Mouse (Mus musculus): ENCODE results near the gene Ear14. TPM values are rescaled to one million over a fixed set of nuclear protein-coding genes. Genes with fewer than 3 reads are reported as not detected.
"Not testable (repeated sequence)": the region's sequence is repeated elsewhere in the genome, so short reads cannot be mapped to it uniquely, and the experiment has no call there.

Ear14 gene
- polyA plus RNA-seq, 1 experiment from 2014 or later: not detected

GRCm38 (mm10) chr14:51195681-51196080 is 7.5 kb upstream of the Ear14 start:
- no peaks in the 10 kb centered on the region for H3K36me3 ChIP-seq
- H3K9me3 ChIP-seq (replicated peaks): no peaks in the 10 kb centered on the region
- no peaks in the 10 kb centered on the region for H3K27me3 ChIP-seq
- ATAC-seq (replicated peaks; ENCODE audit: insufficient number of reproducible peaks, insufficient read depth, low FRiP score, low read depth): no peak; the same call in 1 of the 2 replicates
- no peak overlapping the region for H3K4me3 ChIP-seq
- 83% methylated on average over 4 of the region's 4 CpGs for WGBS
- no peaks in the 10 kb centered on the region for H3K4me1 ChIP-seq (replicated peaks)
- H3K9ac ChIP-seq: no peak overlapping the region
- no peak overlapping the region for H3K27ac ChIP-seq
- H3K4me2 ChIP-seq: no peak overlapping the region

- H3K27ac ChIP-seq: no peak within 1 kb of the TSS
- no peak within 1 kb of the TSS for H3K4me3 ChIP-seq
- no peaks in the 10 kb centered on the region for H3K9me3 ChIP-seq (replicated peaks)
- H3K9ac ChIP-seq: no peak within 1 kb of the TSS
- H3K4me2 ChIP-seq: no peak within 1 kb of the TSS
- H3K27me3 ChIP-seq: no peaks in the 10 kb centered on the region
- WGBS: 75% methylated on average over 5 of the region's 5 CpGs
- no peaks in the 10 kb centered on the region for H3K36me3 ChIP-seq
- ATAC-seq (replicated peaks; ENCODE audit: insufficient number of reproducible peaks, insufficient read depth, low FRiP score, low read depth): no peak
- no peaks in the 10 kb centered on the region for H3K4me1 ChIP-seq (replicated peaks)
Measured at GRCm38 (mm10) chr14:51199098-51200023, 3.8 kb upstream of the Ear14 start, which contains the start of gene Ang2. Gene Ang2, minus strand, starts transcription at chr14:51199148.

- H3K9me3 ChIP-seq (replicated peaks): no peaks in the 10 kb centered on the region
- WGBS: 83% methylated on average over 2 of the region's 2 CpGs
- no peak for ATAC-seq (replicated peaks; ENCODE audit: insufficient number of reproducible peaks, insufficient read depth, low FRiP score, low read depth)
- no peaks in the 10 kb centered on the region for H3K4me1 ChIP-seq (replicated peaks)
- no peak overlapping the region for H3K4me2 ChIP-seq
- no peaks in the 10 kb centered on the region for H3K36me3 ChIP-seq
- H3K9ac ChIP-seq: no peak overlapping the region
- H3K27me3 ChIP-seq: no peaks in the 10 kb centered on the region
- no peak overlapping the region for H3K4me3 ChIP-seq
- H3K27ac ChIP-seq: no peak overlapping the region
Measured at GRCm38 (mm10) chr14:51200054-51200453, 3.1 kb upstream of the Ear14 start.

- WGBS: 87% methylated on average over 2 of the region's 2 CpGs
- Histone ChIP-seq H3K4me2 (no peak overlapping the region), H3K4me1 (replicated peaks) (no peaks in the 10 kb centered on the region), H3K36me3 (no peaks in the 10 kb centered on the region), H3K9me3 (replicated peaks) (no peaks in the 10 kb centered on the region), H3K27me3 (no peaks in the 10 kb centered on the region), H3K9ac (no peak overlapping the region), H3K27ac (no peak overlapping the region), H3K4me3 (no peak overlapping the region)
- no peak for ATAC-seq (replicated peaks; ENCODE audit: insufficient number of reproducible peaks, insufficient read depth, low FRiP score, low read depth)
Measured at GRCm38 (mm10) chr14:51200466-51200865, 2.7 kb upstream of the Ear14 start.

- not testable (repeated sequence) for H3K9ac ChIP-seq; H3K4me2 ChIP-seq; H3K36me3 ChIP-seq; H3K9me3 ChIP-seq (replicated peaks); H3K27me3 ChIP-seq; ATAC-seq (replicated peaks; ENCODE audit: insufficient number of reproducible peaks, insufficient read depth, low FRiP score, low read depth); H3K27ac ChIP-seq; H3K4me1 ChIP-seq (replicated peaks); H3K4me3 ChIP-seq
- WGBS: 80% methylated on average over 3 of the region's 3 CpGs
Measured at GRCm38 (mm10) chr14:51220075-51220474, 16.9 kb downstream of the Ear14 start.

GRCm38 (mm10) chr14:51229657-51230056 is 26.5 kb downstream of the Ear14 start:
- H3K27ac ChIP-seq; H3K9me3 ChIP-seq (replicated peaks); H3K4me2 ChIP-seq; H3K4me3 ChIP-seq; H3K4me1 ChIP-seq (replicated peaks); H3K36me3 ChIP-seq; ATAC-seq (replicated peaks; ENCODE audit: insufficient number of reproducible peaks, insufficient read depth, low FRiP score, low read depth); H3K27me3 ChIP-seq; H3K9ac ChIP-seq: not testable (repeated sequence)
- 47% methylated on average over 4 of the region's 4 CpGs for WGBS

GRCm38 (mm10) chr14:51237488-51237887 is 34.3 kb downstream of the Ear14 start:
- not testable (repeated sequence) for H3K36me3 ChIP-seq; H3K4me3 ChIP-seq; H3K27ac ChIP-seq; H3K4me2 ChIP-seq; H3K9ac ChIP-seq; H3K9me3 ChIP-seq (replicated peaks); ATAC-seq (replicated peaks; ENCODE audit: insufficient number of reproducible peaks, insufficient read depth, low FRiP score, low read depth); H3K4me1 ChIP-seq (replicated peaks); H3K27me3 ChIP-seq
- 79% methylated on average over 1 of the region's 1 CpGs for WGBS

GRCm38 (mm10) chr14:51240899-51241298 is 37.7 kb downstream of the Ear14 start:
- H3K27me3 ChIP-seq: no peaks in the 10 kb centered on the region
- H3K36me3 ChIP-seq: no peaks in the 10 kb centered on the region
- H3K4me3 ChIP-seq: no peak overlapping the region
- H3K9me3 ChIP-seq (replicated peaks): no peaks in the 10 kb centered on the region
- no peak overlapping the region for H3K9ac ChIP-seq
- H3K4me2 ChIP-seq: no peak overlapping the region
- no peak for ATAC-seq (replicated peaks; ENCODE audit: insufficient number of reproducible peaks, insufficient read depth, low FRiP score, low read depth)
- no peak overlapping the region for H3K27ac ChIP-seq
- no peaks in the 10 kb centered on the region for H3K4me1 ChIP-seq (replicated peaks)

GRCm38 (mm10) chr14:51247736-51248135 is 44.5 kb downstream of the Ear14 start:
- 74% methylated on average over 1 of the region's 1 CpGs for WGBS
- Histone ChIP-seq H3K4me3 (no peak overlapping the region), H3K27ac (no peak overlapping the region), H3K9ac (no peak overlapping the region), H3K4me2 (no peak overlapping the region), H3K36me3 (no peaks in the 10 kb centered on the region), H3K4me1 (replicated peaks) (no peaks in the 10 kb centered on the region), H3K9me3 (replicated peaks) (no peaks in the 10 kb centered on the region), H3K27me3 (no peaks in the 10 kb centered on the region)
- no peak for ATAC-seq (replicated peaks; ENCODE audit: insufficient number of reproducible peaks, insufficient read depth, low FRiP score, low read depth)

GRCm38 (mm10) chr14:51250348-51250747 is 47.2 kb downstream of the Ear14 start:
- no peaks in the 10 kb centered on the region for H3K36me3 ChIP-seq
- H3K4me1 ChIP-seq (replicated peaks): no peaks in the 10 kb centered on the region
- no peaks in the 10 kb centered on the region for H3K9me3 ChIP-seq (replicated peaks)
- H3K9ac ChIP-seq: no peak overlapping the region
- no peak for ATAC-seq (replicated peaks; ENCODE audit: insufficient number of reproducible peaks, insufficient read depth, low FRiP score, low read depth)
- no peak overlapping the region for H3K4me2 ChIP-seq
- H3K27me3 ChIP-seq: no peaks in the 10 kb centered on the region
- H3K4me3 ChIP-seq: no peak overlapping the region
- no peak overlapping the region for H3K27ac ChIP-seq
- 64% methylated on average over 3 of the region's 3 CpGs for WGBS

- H3K9me3 ChIP-seq (replicated peaks); H3K4me3 ChIP-seq; H3K4me1 ChIP-seq (replicated peaks); H3K27ac ChIP-seq; H3K27me3 ChIP-seq; H3K4me2 ChIP-seq; ATAC-seq (replicated peaks; ENCODE audit: insufficient number of reproducible peaks, insufficient read depth, low FRiP score, low read depth); H3K9ac ChIP-seq; H3K36me3 ChIP-seq: not testable (repeated sequence)
Measured at GRCm38 (mm10) chr14:51252206-51252605, 49.0 kb downstream of the Ear14 start.

- Histone ChIP-seq H3K27ac (no peak overlapping the region), H3K4me2 (no peak overlapping the region), H3K27me3 (no peaks in the 10 kb centered on the region), H3K36me3 (no peaks in the 10 kb centered on the region), H3K9me3 (replicated peaks) (no peaks in the 10 kb centered on the region), H3K4me1 (replicated peaks) (no peaks in the 10 kb centered on the region), H3K9ac (no peak overlapping the region), H3K4me3 (no peak overlapping the region)
- 73% methylated on average over 1 of the region's 1 CpGs for WGBS
- ATAC-seq (replicated peaks; ENCODE audit: insufficient number of reproducible peaks, insufficient read depth, low FRiP score, low read depth): no peak
Measured at GRCm38 (mm10) chr14:51253569-51253968, 50.4 kb downstream of the Ear14 start.

All from heart, embryonic 15.5 days (tissue).